Mouse (Mus musculus) lung, embryonic 16.5 days (tissue): Measurements from ENCODE around the gene Zfhx3. TPM values are rescaled to one million over a fixed set of nuclear protein-coding genes. Genes with fewer than 3 reads are reported as not detected.

ENCODE experiments used
- ATAC-seq: fragments of 200-750 bp; cut with Nextera tagmentation; 2 replicates; pipeline ENCODE4 v1.8.0; 2017; ENCODE audit warnings: low read depth, mild to moderate bottlenecking, moderate library complexity
- H3K27ac ChIP-seq: fragments of 300-500 bp; sonication (generic); 2 replicates; pipeline ENCODE4 v1.5.1; 2014; ENCODE audit warnings: mild to moderate bottlenecking, control low read depth, low read length
- H3K27me3 ChIP-seq: fragments of 300-500 bp; sonication (generic); 2 replicates; pipeline ENCODE4 v1.6.1; 2014; ENCODE audit warnings: low read depth, low read length, mixed read lengths; ENCODE audit not compliant: control insufficient read depth, insufficient read depth
- H3K36me3 ChIP-seq: fragments of 300-500 bp; sonication (generic); 2 replicates; pipeline ENCODE4 v1.6.1; 2014; ENCODE audit warnings: low read length; ENCODE audit not compliant: control insufficient read depth, insufficient read depth
- H3K4me1 ChIP-seq: fragments of 300-500 bp; sonication (generic); replicated peaks from 2 replicates; pipeline ENCODE4 v1.6.1; 2014; ENCODE audit warnings: low read length, mixed read lengths; ENCODE audit not compliant: control insufficient read depth, insufficient read depth
- H3K4me2 ChIP-seq: fragments of 300-500 bp; sonication (generic); 2 replicates; pipeline ENCODE4 v1.6.1; 2014; ENCODE audit warnings: low read depth, low read length, control low read depth
- H3K4me3 ChIP-seq: fragments of 300-500 bp; sonication (generic); 2 replicates; pipeline ENCODE4 v1.5.1; 2014; ENCODE audit warnings: mild to moderate bottlenecking, low read length, control low read depth
- H3K9ac ChIP-seq: fragments of 300-500 bp; sonication (generic); 2 replicates; pipeline ENCODE4 v1.6.1; 2014; ENCODE audit warnings: low read length, control low read depth
- H3K9me3 ChIP-seq: fragments of 300-500 bp; sonication (generic); 2 replicates; pipeline ENCODE4 v1.6.1; 2016; ENCODE audit warnings: low read length; ENCODE audit not compliant: control insufficient read depth
- WGBS: fragments of 180-500 bp; shearing (Covaris S2); extraction: QIAGEN DNeasy Blood & Tissue Kit; methylation state at CpG from one replicate; pipeline ENCODE4 v1.1.7; 2014; 5-methylcytosine and 5-hydroxymethylcytosine counted together
- polyA plus RNA-seq: library from polyadenylated mRNA; unstranded; fragments of >200 nt; fragmentation: Nextera tagmentation; extraction: Ambion mirVana; gene quantifications from 2 replicates; pipeline ENCODE4 v1.2.1, GENCODE M21; 2015

The Zfhx3 gene
- polyA plus RNA-seq, 1 experiment from 2014 or later: 12.7 TPM

DNA sequence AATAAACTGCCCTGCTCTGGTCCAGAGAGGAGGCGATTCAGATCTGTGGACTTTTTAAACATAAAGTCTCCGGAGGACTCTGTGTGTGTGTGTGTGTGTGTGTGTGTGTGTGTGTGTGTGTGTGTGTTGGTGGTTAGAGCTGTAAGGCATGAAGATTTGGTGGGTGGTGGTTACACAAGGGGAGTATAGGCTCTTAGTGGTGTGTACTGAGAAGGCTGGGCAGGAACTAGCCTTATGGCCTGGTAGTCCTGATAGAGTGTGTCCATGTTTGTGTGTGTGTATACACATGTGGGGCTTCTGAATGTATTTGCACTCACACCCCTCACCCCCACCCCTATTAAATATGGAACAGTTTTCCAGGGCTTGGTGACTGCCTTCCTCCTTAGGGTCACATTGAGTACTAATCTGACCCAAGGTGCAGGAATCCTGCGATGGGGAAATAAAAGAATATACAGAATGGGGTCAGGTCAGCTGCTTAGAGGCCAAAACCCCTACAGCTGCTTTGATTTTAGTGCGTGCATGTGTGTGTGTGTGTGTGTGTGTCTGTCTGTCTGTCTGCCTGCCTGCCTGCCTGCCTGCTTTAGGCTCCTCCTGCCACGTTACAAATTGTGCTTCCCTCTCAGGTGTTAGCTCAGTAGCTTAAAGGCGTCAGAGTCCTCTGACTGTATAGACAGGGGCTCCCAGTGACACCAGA, 764.6 kb downstream of the Zfhx3 start:
- Histone ChIP-seq H3K9me3 (no peaks in the 10 kb centered on the region), H3K27me3 (no peaks in the 10 kb centered on the region), H3K4me2 (peak overlapping the region; percentile 61), H3K27ac (peak overlapping the region; percentile 76), H3K4me3 (peak overlapping the region; percentile 88), H3K9ac (peak overlapping the region; percentile 34; the same call in 1 of the 2 replicates), H3K4me1 (peaks cover 62% of the 10 kb centered on the region), H3K36me3 (no peaks in the 10 kb centered on the region)
- ATAC-seq: peak; percentile 29; the same call in 1 of the 2 replicates
- whole genome bisulfite sequencing: 15% methylated on average over 6 of the region's 6 CpGs

DNA sequence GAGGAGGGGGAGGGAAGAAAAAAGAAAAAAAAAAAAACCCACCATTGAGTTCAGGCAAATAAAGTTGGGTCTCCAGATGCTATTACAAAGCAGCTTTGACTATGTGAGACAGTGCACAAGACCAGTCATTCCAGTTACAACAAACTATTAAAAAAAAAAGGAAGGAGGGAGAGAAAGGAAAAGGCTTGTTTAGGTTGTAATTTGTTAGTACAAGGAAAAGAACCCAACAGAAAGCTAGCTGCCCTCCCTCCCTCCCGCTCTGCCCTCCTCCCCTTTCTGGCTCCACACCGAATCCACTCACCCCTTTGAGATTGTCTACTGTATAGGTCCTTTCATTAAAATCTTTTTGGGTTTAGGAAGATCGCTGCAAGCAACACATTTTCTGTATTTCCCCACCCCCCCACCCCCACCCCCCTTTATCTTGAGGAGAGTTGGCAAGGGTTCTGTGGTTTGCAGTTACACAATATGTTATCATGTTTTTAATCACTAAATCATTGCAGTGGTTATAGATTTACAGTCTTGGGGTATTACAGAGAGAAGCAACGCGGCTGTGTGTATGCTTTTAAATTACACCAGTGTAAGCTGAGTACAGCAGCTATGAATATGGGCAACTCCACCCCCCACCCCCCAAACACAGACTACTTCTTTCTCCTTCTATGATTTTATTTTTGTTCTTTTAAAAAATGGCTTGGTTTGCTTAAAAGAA, 765.3 kb downstream of the Zfhx3 start:
- Histone ChIP-seq H3K4me3 (peak overlapping the region; percentile 11; the same call in 1 of the 2 replicates), H3K27ac (peak overlapping the region; percentile 76), H3K4me2 (peak overlapping the region; percentile 61), H3K27me3 (no peaks in the 10 kb centered on the region), H3K36me3 (no peaks in the 10 kb centered on the region), H3K9me3 (no peaks in the 10 kb centered on the region), H3K4me1 (peaks cover 67% of the 10 kb centered on the region), H3K9ac (no peak overlapping the region)
- WGBS: 7% methylated on average over 5 of the region's 5 CpGs
- ATAC-seq: no peak

DNA sequence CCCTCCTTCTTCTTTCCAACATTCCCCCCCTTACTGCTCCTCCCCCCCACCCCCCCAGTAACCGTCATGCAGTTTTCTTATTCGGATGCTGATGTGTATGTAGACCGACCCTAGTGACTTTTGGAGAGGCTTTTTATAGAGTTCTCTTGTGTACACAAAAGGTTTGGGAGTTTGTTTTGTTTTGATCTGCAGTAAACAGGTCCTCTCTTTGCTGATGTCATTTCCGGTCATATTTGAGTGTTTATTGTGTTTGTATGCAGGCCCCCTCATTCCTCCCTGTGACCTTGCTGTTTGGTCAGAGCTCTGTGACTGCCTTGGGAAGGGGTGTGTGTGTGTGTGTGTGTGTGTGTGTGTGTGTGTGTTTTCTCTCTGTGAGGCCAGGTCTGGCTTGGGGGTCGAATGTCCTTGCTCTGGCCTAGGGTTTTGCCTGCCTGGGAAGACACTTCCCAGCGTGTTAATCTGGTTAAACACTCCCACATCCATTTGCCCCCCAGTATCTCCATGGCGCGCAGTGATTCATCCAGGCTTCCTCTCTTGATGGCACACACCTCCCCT, 766.5 kb downstream of the Zfhx3 start:
- 38% methylated on average over 8 of the region's 8 CpGs for WGBS
- peak overlapping the region; percentile 40 for H3K9ac ChIP-seq
- H3K4me2 ChIP-seq: peak overlapping the region; percentile 61
- peaks cover 77% of the 10 kb centered on the region for H3K4me1 ChIP-seq
- no peaks in the 10 kb centered on the region for H3K36me3 ChIP-seq
- no peaks in the 10 kb centered on the region for H3K9me3 ChIP-seq
- H3K27me3 ChIP-seq: no peaks in the 10 kb centered on the region
- peak overlapping the region; percentile 76 for H3K27ac ChIP-seq
- no peak overlapping the region for H3K4me3 ChIP-seq
- ATAC-seq: no peak

DNA sequence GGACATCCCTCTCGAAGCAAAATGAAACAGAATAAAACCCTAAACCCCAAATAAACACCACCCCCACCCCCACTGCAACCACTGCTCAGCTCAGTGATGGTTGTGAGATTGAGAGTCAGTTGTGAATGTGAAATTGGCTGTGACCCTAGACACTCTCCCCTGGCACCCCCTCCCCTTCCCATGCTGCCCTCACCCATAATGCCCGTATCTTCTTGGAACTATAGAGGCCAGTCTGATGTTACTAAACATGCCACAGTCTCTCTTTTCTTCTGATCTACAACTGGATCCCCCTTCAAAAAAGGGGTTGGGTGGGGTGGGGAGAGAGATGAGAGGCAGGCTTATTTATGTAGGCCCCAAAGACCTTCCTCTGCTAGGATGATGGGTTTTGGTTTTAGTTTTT, 767.0 kb downstream of the Zfhx3 start:
- Histone ChIP-seq H3K4me3 (no peak overlapping the region), H3K27ac (peak overlapping the region; percentile 76), H3K27me3 (no peaks in the 10 kb centered on the region), H3K9ac (peak overlapping the region; percentile 40), H3K4me1 (peaks cover 81% of the 10 kb centered on the region), H3K4me2 (peak overlapping the region; percentile 61; the same call in 1 of the 2 replicates), H3K9me3 (no peaks in the 10 kb centered on the region), H3K36me3 (no peaks in the 10 kb centered on the region)
- ATAC-seq: no peak
- 54% methylated on average over 2 of the region's 2 CpGs for WGBS

DNA sequence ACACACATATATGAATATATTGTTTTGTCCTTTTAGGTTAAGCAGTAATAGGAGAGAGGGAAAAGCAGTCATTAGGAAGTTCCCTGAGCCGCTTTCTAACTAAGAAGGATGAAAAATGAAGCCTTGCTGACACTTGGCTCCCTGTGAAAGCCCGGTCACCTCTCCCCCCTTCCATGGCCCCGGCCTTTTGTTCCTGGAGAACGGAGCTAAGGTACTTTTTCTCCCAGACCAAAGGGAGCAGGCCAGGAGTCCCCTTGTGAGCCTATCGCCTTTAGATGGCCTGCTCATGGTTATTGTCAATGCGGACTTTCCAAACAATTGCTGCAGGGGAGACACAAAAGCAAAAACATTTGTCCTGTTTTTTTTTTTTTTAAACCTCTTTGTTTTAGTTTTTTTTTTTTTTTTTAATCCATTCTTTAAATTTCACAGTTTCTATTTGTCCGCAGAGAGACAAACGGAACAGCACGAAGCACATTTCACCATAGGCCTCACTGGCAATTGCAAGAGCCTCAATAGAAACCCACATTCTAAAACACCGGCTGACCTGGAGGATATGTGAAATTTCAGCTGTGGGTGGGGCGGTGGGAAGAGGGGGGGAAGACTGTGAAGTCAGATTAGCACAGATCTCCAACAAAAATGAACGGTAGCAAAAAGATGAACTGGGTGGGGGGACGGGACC, 767.6 kb downstream of the Zfhx3 start:
- 41% methylated on average over 13 of the region's 13 CpGs for WGBS
- Histone ChIP-seq H3K27ac (no peak overlapping the region), H3K9me3 (no peaks in the 10 kb centered on the region), H3K27me3 (no peaks in the 10 kb centered on the region), H3K36me3 (no peaks in the 10 kb centered on the region), H3K4me1 (peaks cover 81% of the 10 kb centered on the region), H3K4me2 (no peak overlapping the region), H3K9ac (0 out of 2 replicates have a peak overlapping the region, but pooled peaks have one; percentile 16), H3K4me3 (no peak overlapping the region)
- no peak for ATAC-seq

DNA sequence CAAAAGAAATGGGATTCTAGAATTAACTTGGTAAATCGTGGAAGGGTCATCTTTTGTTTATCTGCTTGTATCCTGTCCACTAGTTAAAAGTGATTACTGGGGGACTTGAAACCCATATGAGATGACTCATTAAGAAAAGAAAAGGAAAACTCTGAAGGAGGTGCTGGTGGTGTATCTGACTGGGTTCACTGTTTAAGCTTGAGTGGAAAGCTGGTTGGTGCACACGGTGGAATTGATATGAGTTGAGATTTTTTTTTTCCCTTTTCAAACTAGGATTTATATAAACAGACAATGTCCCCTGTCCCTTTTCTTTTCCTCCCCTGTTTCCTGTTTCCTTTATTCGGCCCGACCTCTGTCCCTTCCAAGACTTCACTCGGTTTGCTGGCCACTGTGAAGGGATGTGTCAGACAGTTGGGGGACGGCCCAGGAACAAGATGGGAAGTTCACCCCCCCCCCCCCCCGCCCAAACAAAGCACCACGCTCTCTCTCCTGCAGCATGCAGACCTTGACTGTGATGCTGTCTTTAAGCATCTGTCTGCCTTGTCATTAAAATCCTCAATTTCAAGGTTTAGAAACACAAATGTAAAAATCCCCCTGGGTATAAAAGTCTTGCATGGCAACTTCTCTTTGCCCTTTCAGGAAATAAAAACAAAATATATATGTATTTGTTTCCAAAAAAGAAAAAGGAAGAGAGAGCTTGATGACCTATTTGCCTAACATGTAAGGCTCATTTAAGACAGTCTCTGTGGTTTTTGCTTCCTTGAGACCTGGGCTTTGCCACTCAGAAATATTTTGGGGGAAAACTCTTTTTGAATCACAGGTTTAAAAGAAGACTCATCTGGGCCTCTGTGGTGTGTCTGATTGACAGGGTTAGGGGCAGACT, 768.4 kb downstream of the Zfhx3 start:
- Histone ChIP-seq H3K27me3 (no peaks in the 10 kb centered on the region), H3K36me3 (no peaks in the 10 kb centered on the region), H3K4me1 (peaks cover 81% of the 10 kb centered on the region), H3K27ac (peak overlapping the region; percentile 27; the same call in 1 of the 2 replicates), H3K9ac (no peak overlapping the region), H3K4me2 (no peak overlapping the region), H3K9me3 (no peaks in the 10 kb centered on the region), H3K4me3 (no peak overlapping the region)
- 22% methylated on average over 8 of the region's 8 CpGs for WGBS
- no peak for ATAC-seq

DNA sequence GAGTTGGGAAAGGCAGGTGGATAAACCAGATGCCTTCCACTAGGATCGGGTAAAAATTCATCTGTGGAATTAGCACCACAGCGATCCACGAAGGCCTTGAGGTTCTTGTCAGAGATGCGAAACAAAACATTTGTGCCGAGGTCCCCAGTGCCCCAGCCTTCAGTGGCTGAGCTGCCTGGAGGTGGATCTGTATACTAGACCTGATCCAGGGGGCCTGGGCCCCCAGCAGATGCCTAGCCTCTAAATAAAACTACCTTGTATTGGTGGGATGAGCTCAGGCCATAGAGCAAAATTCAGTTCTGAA, 769.0 kb downstream of the Zfhx3 start:
- 39% methylated on average over 5 of the region's 5 CpGs for WGBS
- Histone ChIP-seq H3K4me2 (no peak overlapping the region), H3K27ac (peak overlapping the region; percentile 27; the same call in 1 of the 2 replicates), H3K9ac (no peak overlapping the region), H3K27me3 (no peaks in the 10 kb centered on the region), H3K9me3 (no peaks in the 10 kb centered on the region), H3K4me3 (no peak overlapping the region), H3K4me1 (peaks cover 81% of the 10 kb centered on the region), H3K36me3 (no peaks in the 10 kb centered on the region)
- ATAC-seq: no peak

DNA sequence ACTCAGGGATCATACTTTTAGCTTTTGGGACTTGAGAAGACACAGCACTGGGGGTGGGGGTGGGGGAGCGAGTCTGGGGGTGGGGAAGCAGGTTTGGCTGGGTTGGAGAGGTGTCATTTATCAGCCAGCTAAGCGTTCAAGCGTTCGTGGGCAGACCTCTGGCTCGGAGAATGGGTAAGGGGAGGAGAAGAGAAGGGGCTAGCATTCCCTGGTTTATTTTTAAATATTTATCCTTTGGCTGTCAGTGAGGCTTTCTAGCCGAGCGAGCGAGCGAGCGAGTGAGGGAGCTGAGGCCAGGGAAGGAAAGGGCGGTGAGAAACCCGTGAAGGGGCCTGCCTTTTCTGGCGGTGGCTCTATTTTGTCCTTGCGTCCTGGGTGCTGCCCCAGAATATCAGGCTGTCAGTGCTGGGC, 769.6 kb downstream of the Zfhx3 start:
- ATAC-seq: no peak
- Histone ChIP-seq H3K27ac (peak overlapping the region; percentile 78), H3K9me3 (no peaks in the 10 kb centered on the region), H3K36me3 (no peaks in the 10 kb centered on the region), H3K4me3 (no peak overlapping the region), H3K4me1 (peaks cover 80% of the 10 kb centered on the region), H3K9ac (peak overlapping the region; percentile 62), H3K27me3 (no peaks in the 10 kb centered on the region), H3K4me2 (peak overlapping the region; percentile 48)
- 13% methylated on average over 14 of the region's 14 CpGs for WGBS
